Mouse (Mus musculus) heart, adult 9 months (tissue): ENCODE results near the gene Cdkal1.

ENCODE experiments used
- DNase-seq, 2 experiments: peaks; one replicate each; pipeline ENCODE4 v3.0.0; 2022; ENCODE audit warnings: low spot score in 2 of 2

Gene Cdkal1

GRCm38 (mm10) chr13:29502481-29503146 is 352.9 kb downstream of the Cdkal1 start:
- peak; percentile 4 to 7 for DNase-seq

DNA sequence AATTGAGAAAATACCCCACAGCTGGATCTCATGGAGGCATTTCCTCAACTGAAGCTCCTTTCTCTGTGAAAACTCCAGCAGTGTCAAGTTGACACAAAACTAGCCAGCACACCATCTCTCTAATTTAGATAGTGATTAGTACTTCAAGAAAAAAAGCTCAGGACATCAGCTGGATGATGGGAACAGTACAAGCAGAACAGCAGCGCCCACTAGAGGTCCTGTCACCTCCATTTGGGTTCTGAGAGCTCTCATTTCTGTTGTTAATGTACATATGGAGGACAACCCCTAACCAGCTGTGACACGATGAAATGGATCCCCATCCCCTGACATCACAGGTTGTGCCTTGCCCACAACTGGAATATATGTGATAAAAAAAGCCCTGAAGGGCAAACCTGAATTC is 354.3 kb downstream of the Cdkal1 start:
- no peak for DNase-seq

GRCm38 (mm10) chr13:29499750-29500149 is 355.7 kb downstream of the Cdkal1 start:
- DNase-seq = no peak

- no peak for DNase-seq
Measured at GRCm38 (mm10) chr13:29497286-29497685, 358.2 kb downstream of the Cdkal1 start.

- no peak for DNase-seq
Measured at GRCm38 (mm10) chr13:29490341-29490740, 365.1 kb downstream of the Cdkal1 start.

DNA sequence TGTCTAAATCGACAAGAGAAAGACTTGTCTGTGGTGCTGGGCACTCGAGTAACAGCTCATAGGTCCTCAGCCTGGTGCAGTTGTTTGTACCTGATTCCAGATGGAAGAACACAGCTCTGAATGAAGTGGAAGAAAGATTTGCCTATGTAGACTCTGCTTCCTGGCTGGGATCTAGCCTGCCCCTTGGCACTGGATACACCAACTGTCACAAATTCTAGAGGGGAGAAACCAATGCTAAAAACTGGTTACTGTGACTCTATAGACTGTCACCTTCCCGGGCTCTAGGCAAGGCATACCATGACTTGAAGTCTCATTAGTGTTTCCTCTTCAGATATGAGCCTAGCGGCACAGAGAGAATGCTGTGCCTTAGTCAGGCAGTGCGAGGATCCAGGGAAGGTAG is 366.0 kb downstream of the Cdkal1 start:
- DNase-seq = no peak

DNA sequence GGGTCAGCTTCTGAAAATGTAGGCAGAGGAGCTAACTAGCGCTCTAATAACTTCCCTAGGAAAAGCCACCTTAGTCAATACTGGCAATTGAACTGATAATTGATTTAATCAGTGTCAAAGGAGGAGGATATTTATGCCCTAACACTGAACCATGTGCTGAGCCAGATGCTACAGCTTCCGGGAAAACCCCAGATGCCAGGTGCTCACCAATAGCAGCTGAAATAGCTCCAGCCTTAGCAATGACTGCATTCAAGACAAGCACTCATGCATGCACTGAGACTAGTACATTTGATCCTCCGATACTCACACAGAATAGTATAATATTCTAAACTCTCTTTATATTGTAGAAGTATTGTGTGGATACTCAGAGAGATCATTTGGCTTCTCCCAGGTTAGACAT is 368.8 kb downstream of the Cdkal1 start:
- no peak for DNase-seq

DNA sequence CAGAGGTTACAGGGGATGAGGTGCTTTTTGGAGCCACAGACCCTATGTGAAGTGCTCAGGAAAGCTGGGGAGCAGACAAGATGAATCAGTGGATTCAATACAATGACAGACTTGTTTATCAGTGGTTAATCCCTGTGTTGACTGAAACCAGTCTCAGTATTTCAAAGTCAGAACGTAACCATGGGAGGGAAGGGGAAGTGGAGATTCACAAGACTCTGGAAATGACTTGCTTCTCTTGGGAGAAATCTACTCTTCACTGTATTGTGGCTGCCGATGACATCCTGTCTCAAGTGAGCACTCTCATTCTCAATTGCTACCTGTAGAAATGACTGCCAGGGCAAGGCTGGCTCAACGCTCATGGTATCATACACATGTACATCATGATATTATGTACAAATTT is 371.5 kb downstream of the Cdkal1 start:
- no peak for DNase-seq

DNA sequence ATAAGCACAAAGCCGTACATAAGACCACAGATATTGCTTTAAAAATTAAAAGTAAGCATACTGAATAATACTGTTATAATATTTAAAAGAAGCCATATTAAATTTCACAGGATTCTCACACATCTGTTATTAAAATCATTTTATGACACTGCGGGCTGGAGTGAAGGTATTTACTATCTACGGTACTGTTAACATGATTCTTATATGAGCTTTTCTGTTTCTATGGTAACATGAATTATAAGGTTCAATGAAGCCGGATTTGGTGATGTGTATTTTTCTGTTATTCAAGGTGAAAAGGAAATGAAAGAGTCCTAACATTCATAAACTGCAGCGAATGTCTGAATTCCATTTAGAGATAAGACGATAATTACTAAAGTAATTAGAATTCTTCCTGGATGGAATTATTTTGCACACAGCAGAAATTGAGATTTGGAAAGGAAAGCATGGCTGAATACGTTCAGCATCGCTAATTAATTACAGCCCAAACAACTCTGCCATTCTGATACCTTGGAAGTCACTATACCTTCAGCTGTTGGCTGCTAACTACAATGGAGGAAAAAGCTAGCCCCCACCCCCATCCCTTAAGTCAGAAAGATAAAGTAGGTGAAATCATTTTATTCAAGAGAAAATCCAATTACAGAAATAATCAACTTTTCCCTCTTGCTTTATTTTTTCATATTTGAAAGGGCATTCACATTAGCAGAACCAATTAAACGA is 373.2 kb downstream of the Cdkal1 start:
- no peak for DNase-seq

GRCm38 (mm10) chr13:29476421-29476820 is 379.1 kb downstream of the Cdkal1 start:
- no peak for DNase-seq

- no peak for DNase-seq
Measured at GRCm38 (mm10) chr13:29474301-29474700, 381.2 kb downstream of the Cdkal1 start.

DNA sequence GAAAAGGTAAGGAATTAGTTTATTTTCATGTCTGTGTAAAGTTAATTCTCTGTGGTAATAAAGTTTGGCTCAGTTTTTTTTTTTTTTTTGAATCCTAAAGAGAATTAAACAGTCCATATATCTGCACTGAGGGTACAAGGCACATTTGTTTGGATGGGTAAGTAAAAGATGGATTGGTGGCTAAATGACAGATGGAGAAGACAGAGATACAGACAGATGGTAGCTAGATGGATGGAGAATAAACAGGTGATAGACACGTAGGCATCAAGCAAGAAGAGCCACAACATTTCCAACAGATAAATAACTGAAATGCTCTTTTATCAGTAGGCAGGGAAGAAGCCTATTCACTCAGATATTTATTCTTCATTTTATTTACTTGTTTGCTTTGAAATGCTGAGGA is 381.7 kb downstream of the Cdkal1 start:
- no peak for DNase-seq

GRCm38 (mm10) chr13:29462271-29462670 is 393.2 kb downstream of the Cdkal1 start:
- DNase-seq = no peak

DNA sequence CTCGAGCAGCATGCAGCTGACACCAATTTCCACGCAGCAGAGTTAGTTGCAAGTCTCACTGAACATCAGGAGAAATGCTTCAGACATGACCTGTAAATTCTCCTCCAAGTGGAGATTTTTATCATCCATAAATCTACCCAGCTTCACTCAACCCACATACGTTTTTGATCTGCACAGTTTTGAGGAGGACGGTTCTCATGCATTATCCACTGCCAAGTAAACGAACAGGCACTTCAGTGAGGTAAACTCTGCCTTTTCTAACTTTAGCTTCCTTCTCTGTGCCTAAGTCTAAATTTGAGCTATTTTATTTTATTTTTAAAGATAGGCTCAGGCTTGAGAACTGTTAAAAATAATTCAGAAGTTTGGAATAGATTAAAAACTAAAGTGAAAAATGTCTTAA is 394.7 kb downstream of the Cdkal1 start:
- DNase-seq = no peak

GRCm38 (mm10) chr13:29458385-29458784 is 397.1 kb downstream of the Cdkal1 start:
- DNase-seq = no peak

DNA sequence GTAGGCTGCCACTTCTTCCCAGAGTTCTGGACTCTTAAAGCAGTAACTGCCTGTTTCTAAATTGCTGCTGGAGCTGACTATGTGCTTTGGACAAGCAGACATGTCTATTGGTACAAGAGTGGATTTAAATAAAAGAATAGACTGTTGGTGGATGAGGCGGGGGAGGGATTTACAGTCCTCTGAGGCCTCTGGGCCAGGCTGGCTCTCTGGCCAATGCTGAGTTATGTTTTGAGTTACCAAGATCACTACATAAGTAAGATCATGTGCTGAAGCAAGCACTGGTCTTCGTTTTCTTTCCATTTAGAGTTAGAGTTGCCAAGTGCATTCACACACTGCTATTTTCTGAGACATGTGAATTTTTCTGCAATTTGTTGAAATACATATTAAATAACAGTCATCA is 418.4 kb downstream of the Cdkal1 start:
- DNase-seq = no peak

GRCm38 (mm10) chr13:29434726-29435125 is 420.7 kb downstream of the Cdkal1 start:
- no peak for DNase-seq

- no peak for DNase-seq
Measured at GRCm38 (mm10) chr13:29430919-29431318, 424.6 kb downstream of the Cdkal1 start.

- no peak for DNase-seq
Measured at GRCm38 (mm10) chr13:29429877-29430276, 425.6 kb downstream of the Cdkal1 start.

DNA sequence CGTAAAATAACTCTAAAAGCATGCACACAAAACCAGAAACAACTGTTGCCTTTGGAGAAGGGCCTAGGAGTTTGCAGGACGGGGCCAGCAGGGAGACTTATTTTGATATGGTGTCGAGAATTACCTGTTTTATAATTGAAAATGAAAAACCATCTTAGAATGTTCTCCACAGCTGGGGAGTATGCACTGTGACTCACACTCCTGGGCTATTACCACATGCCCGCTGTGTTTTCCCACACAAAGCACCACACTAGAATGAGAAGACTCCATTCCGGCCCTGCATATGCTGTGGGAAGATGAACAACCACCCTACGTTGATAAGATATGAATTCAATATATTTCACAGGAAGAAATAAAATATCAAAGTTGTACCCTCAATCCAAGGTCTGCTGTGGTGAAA is 426.3 kb downstream of the Cdkal1 start:
- no peak for DNase-seq

DNA sequence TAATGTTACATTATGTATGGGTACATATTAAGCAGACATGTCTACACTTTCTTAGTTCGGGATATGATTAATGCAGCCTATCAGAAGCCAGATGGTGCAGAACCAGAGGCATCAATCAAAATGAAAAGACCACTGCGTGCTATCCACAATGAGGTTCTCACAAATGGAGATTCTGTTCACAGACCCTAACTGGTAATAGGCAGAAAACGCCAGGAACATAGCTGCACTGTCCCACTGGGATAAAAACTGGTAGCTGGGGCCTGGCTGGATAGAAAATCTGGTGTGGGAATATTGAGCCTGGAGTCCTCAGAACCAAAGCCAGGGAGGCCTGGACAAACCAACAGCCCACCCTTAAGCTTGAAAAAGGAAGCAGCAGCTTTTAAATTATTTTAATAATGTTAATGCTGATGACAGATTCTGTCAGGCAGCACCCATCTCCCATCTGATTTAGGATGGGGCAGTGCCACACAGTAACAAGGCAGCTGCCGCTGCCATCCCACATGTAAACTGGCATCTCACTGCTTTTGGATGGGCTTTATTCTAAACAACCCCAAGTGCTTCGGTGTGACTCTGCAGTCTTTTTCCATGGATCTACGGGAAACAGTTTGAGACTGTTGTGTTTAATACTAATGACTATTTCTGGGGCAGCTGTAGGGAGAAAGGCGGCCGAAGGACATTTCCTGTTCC is 438.9 kb downstream of the Cdkal1 start:
- DNase-seq = peak in 1 of 2 experiments; percentile 13

GRCm38 (mm10) chr13:29415967-29416366 is 439.5 kb downstream of the Cdkal1 start:
- DNase-seq = no peak

DNA sequence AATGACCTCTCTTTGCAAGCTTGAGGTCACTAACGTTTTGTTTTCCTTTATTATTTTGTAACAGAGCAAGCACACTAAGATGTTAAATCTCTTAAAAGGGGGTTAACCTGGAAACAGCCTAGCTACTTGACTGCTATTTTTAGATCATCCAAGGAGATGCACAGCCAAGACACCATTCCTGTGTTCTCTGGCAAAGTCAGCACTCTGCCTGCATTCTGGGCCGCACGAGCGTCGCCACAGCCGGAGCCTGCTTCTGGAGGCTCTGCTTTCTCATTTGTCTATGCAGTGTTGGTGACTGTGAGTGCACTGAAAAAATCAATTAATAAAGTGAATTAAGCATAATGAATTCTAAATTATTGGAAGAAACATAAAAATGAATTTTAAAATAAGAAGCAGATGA is 440.6 kb downstream of the Cdkal1 start:
- peak in 1 of 2 experiments; percentile 17 for DNase-seq
